Mouse (Mus musculus): Measurements from ENCODE around the gene Hepacam. TPM values are rescaled to one million over a fixed set of nuclear protein-coding genes. Genes with fewer than 3 reads are reported as not detected.

Hepacam gene
- total RNA-seq, 2 experiments from 2014 or later, result 0.21 to 0.33 TPM

DNA sequence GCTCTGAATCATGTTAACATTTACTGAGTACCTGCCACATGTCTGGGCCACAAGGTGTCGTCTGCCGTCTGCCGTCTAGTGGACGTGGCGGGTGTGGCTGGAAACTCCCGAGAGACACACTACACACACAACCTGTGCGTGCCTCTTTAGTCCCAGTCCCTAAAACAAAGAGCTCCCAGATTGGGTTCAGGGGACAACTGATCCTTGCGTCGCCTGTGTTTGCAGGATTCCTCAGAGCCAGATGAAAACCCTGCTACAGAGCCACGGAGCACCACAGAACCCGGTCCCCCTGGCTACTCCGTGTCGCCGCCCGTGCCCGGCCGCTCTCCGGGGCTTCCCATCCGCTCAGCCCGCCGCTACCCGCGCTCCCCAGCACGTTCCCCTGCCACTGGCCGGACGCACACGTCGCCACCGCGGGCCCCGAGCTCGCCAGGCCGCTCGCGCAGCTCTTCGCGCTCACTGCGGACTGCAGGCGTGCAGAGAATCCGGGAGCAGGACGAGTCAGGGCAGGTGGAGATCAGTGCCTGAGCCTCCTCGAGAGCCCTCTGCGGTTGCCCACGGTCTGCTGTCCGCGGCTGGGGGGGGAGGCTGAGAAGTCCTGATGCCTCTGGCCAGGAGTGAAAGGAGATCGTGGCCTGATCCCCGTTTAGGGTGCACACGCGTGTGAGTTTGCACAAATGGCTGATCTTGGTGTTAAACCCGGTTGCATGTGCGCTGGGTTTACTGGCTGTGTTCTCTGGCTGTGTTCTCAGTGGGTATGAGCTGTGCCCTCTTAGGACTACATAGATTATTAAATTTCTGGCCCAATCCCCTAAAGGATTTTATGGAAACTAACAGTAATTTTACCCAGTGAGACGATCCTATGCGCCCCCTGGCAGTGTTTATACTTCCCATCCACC, 17.4 kb downstream of the Hepacam start:
- DNase-seq, result peak; percentile 66

DNA sequence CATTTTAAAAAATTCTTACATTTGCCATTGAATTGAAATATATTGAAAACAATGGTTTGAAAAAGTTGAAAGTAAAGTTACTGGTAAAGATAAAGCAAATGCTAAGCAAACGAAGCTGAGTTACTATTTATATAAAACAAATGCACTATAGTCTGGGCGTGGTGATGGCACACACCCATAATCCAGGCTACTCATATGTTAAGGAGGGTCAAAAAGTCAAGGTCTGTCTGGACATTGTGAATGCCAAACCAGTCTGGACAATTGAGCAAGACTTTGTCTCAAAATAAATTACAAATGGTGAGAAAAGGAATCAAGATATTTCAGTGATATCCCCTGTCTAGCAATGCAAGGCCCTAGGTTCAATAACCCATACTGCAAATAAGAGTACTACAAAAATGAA, 23.7 kb downstream of the Hepacam start:
- no peak for DNase-seq

DNA sequence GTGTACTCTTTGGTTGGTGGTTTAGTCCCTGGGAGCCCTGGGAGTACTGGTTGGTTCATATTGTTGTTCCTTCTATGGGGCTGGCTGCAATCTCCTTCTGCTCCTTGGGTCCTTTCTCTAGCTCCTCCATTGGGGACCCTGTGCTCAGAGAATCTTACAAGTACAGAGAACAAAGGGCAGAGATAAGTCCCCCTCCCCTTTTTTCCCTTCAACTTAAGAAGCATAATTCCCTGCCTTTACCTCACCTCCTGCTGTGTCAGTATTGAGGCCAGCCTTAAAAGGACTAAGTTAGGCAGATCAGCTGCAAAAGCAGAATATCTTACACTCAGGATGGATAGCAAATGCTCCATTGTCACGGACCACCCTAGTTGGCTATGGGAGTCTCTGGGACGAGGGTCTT, 24.9 kb downstream of the Hepacam start:
- DNase-seq, result no peak

DNA sequence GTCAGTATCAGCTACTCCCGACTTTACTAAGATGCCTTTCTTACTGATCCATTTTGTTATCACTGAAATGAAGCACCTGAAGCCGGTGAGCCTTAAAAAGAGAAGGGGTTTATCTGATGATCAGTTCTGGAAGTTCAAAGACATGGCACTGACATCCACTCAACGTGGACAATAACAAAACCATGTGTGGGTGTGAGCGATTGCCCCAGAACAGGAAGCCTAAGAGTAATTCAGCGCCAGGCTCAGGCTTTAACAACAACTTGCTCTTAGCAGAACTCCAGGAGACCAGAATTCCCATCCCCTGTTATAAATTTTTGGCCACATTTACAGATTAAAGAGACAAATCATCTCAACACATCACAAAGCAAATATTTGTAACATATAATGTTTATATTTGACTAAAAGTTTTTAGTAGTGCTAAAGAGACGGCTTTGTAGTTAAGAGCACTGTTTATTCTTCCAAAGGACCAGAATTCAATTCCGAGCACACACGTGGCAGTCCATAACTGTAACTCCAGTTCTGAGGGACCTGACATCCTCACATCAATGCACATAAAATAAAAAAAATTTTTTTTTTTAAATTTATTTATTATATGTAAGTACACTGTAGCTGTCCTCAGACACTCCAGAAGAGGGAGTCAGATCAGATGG, 26.5 kb downstream of the Hepacam start:
- DNase-seq, result no peak

DNA sequence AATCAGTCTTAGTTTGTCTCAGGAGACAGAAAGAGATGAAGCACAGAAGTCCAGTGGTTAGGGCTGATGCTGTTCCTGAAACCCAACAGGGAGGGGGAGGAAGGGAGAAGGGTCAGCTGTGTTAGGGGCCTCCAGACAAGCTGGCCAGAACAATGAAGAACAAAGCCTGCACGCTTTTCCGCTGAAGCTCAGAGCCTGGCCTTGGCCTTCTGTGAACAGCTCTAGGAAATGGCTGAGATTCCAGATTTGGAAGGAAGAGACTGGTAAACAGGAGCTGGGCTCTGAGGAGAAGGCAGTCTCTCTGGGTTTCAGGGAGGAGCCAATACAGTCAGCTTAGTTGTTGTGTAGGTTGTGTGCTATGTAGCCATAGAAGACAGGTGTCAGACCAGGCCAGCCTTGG, 33.4 kb downstream of the Hepacam start:
- peak; percentile 43 for DNase-seq

DNA sequence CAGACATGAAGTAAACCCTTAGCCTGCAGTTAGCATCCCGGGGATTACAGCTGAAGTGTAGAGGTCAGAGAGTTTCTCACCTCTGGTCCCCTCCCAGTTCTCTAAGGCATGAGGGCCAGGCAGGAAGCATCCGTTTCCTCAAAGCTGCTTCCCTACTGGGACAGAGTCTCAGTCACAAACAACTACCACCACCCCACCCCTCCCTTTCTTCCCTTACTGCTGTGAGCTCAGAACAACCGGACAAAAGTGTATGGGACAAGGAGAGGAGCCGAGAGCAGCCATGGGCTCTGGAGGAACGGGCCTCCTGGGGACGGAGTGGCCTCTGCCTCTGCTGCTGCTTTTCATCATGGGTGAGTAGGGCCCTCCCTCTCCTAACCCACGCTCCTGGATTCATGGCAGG, 34.7 kb downstream of the Hepacam start, which contains the start of gene Robo4:
Gene Robo4, plus strand, starts transcription at position 96 of the 400 bp plus-strand sequence.
- peak; percentile 43 for DNase-seq

DNA sequence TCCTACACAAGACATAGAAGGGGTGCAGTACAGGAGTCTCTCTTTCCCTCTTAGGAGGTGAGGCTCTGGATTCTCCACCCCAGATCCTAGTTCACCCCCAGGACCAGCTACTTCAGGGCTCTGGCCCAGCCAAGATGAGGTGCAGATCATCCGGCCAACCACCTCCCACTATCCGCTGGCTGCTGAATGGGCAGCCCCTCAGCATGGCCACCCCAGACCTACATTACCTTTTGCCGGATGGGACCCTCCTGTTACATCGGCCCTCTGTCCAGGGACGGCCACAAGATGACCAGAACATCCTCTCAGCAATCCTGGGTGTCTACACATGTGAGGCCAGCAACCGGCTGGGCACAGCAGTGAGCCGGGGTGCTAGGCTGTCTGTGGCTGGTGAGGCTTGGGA, 35.4 kb downstream of the Hepacam start:
- DNase-seq, result no peak

DNA sequence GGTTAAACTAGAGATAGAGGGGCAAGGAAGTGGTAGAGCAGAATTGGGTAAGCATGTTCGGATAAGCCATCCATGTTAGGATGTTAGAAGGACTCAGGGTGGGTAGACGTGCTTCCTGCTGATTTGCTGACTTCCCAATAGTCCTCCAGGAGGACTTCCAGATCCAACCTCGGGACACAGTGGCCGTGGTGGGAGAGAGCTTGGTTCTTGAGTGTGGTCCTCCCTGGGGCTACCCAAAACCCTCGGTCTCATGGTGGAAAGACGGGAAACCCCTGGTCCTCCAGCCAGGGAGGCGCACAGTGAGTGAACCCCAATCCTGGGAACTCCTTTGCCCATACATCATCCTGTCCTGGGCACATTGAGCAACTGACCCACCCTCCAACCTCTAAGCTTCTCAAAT, 35.9 kb downstream of the Hepacam start:
- no peak for DNase-seq

DNA sequence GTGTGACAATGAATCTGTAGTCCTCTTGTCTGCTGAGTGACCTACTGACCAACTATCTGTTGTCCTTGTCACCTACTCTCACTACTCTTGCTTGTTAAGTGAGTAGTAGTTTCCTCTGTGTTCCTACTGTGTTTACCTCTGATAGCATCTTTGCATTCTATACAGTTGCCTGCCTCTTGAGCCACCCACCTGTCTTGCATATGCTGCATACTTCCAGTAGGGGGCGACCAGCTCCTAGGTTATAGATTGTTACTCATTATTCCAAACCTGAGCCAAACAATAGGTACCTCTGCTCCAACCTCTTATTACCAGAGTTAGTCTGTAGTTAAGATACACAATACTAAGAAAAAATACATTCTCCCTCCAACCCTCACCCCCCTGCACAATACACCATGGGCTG, 39.2 kb downstream of the Hepacam start:
- DNase-seq, result no peak

DNA sequence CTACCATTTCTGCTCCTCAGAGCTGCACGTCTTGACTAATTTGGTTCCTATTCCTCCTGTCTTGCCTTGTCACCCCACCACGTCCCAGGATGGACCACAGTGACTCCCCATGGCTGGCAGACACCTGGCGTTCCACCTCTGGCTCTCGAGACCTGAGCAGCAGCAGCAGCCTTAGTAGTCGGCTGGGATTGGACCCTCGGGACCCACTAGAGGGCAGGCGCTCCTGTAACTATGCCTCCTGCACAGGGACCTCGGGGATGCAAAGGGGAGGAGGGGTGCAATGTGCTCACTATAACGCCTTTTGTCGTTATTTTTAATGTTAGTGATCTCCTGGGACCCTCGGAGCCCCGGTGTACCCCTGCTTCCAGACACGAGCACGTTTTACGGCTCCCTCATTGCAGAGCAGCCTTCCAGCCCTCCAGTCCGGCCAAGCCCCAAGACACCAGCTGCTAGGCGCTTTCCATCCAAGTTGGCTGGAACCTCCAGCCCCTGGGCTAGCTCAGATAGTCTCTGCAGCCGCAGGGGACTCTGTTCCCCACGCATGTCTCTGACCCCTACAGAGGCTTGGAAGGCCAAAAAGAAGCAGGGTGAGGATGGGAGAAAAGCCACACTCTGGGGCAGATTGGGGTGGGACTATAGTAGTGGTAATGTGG, 40.8 kb downstream of the Hepacam start:
- no peak for DNase-seq

DNA sequence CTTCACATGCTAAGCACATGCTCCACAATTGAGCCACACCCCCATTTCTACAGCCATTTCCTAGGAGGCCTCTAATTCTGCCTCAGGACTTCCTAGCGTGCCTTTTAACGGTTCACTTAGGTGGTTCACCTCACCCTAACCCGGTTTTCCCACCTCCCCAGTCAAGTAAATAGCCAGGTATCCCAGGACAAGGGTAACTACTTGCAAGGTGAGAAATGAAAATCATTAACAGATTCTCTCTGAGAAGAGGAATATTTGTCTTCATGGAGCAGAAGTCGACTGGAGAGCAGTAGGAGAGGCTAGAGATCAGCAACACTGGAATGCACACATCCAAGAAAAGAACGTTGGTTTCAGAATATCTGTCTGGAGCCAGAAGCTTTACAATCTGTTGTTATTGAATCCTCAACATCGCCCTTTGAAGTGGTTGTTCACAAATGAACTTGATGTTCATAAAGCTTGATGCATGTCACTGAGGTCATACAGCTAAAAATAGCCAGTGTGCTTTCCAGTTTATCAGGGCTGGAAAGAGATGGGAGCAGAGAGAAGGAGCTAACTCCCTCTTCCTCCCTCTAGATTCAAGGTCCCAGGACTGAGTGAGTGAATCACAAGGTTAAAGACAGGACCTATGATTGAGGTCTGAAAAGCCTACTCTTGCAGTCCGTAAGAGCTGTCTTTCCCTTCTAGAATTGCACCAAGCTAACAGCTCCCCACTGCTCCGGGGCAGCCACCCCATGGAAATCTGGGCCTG, 42.7 kb downstream of the Hepacam start:
- DNase-seq, result no peak

DNA sequence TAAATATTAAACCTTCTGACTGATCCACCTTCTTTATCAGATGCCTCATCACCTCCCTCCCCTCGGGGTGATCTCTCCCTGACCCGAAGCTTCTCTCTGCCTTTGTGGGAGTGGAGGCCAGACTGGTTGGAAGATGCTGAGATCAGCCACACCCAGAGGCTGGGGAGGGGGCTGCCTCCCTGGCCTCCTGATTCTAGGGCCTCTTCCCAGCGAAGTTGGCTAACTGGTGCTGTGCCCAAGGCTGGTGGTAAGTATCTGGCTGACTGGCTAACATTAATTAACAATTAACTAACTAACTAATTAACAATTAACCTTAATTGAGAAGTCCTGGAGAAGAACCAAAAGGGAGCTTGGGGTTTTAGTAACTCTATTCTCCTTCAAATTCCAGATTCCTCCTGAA, 45.8 kb downstream of the Hepacam start:
- no peak for DNase-seq

DNA sequence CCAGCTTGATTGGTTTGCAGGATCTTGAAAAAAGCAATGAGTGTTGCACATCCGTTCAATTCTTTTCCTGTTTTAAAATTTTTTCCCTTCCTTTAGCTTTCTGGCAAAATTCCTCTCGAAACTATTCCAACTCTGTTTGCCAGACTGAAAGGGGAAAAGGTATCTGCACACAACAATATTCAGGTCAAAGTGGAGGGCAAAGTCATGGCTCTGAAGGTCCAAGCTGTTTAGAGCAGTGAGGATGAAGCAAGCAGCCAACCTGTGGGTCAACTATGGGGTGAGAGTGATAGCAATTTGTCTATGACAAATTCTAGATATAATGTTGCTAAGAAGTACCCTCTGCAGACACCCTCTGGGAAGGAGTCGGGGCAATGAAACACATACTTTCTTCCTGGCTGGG, 47.5 kb downstream of the Hepacam start:
- no peak for DNase-seq

DNA sequence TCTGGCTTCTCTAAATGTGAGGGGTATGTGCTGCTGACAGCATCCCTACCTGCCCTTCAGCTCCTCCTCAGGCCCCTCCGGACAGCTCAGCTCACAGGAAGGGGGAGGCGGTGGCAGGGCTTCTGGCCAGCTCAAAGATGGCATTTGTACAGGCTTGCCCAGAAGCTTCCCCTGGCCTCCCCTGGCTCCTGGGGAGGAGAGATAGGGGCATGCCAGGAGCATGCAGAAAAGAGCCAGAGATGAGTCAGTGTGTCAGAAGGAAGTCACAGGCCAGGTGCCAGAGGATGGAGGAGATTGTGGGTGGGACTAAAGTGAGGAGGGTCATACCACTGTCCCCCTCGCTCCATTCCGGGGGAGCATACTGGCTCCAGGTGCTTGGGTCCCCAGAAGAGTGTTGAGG, 51.6 kb downstream of the Hepacam start:
- no peak for DNase-seq

DNA sequence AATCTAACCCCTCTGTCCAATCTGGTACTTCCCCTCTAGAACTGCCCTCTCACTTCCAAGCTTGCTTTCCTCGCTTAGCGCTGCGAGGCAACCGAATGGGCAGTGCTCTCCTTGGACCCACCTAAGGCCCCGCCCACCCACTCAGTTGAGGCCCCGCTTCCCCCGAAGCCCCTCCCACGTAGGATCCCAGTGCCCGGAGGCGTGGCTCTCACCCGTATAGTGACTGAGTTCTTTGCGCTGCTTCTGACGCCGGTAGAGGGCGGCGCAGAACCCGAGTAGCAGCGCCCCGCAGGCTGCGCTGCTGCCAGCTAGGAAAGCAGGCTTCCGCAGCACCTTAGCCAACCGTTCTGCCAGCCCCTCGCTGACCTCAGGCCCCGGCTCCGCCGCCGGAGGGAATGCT, 53.5 kb downstream of the Hepacam start:
- DNase-seq, result peak; percentile 91

DNA sequence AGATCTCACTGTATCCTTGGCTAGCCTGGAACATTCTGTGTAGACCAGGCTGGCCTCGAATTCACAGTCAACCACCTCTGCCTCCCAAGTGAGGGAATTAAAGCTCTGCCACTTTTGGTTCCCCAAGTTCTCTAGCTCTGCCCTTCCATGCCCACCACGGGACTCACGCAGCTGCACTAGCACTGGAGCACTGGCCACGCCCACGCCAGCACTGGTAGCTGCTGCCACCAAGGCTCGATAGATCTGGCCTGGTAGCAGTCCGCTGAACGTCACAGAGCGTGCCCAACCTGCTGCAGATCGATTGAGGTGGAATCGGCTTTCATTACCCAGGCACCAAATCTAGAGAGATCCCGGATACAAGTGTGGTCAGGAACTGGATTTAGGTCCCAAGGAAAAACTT, 54.1 kb downstream of the Hepacam start:
- no peak for DNase-seq

DNA sequence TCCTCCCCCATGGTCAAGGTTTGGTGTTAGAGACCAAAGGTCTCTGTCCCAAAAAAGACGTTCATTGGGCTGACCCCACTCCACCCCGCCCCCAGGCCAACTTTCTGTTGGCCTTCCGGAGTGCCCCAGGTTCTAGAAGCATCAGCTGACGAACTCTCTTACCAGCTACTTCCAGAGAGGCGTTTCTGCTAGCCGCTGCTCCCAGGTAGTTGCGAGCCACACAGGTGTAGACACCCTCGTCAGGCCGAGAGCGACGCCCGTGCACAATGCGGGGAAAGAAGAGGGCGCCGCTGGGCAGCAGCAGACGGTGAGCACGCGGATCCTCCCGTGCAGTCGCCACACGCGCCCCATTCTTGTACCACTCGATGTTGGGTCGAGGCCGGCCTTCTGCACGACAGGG, 62.2 kb downstream of the Hepacam start:
- DNase-seq, result no peak

DNA sequence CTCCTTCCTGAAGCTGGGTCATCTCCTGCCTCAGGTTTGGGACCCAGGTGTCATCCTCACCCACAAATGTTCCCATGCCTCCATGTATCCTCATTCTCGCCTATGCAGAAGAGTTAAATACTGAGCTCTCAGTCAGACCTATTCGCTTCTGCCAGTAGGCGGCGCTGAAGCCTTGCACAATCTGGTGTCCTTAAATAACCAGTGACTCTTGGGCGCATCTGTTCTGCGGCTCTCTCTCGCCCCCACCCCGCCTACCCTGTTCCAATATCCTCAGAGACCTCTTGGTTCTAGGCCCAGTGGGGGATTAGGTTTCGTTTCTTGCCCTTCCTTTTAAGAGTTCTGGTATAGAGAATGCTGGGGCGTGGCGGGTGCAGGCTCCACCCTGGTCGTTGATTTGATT, 63.4 kb downstream of the Hepacam start:
- DNase-seq, result peak; percentile 90

DNA sequence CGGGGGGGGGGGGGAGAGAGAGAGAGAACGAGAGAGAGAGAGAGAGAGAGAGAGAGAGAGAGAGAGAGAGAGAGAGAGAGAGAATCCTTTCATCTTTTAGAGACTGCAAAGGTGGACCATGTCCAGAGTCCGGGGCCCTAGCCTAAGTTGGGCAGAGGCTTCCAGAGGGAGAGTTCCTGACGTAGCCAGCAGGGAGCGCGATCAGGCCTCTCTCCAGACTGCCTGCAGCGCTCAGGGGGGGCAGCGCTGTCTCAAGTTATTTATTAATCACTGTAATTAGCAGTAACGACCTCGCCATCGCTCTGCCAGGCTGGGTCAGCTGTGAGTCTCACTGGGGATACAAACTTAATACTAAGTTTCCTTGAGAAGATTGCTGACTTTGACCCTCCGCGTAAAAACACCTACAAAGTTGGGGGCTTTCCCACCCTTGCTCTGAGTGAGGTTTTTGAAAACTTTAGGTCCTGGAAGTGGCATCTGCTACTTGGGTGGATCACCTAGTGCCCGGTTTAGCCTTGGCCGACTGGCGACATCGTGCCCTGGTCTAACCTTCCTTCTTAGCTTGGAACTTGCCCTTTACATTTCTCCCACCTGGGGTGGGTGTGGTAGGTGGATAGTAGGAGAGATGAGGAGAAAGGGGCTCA, 65.0 kb downstream of the Hepacam start:
- DNase-seq, result peak; percentile 73

DNA sequence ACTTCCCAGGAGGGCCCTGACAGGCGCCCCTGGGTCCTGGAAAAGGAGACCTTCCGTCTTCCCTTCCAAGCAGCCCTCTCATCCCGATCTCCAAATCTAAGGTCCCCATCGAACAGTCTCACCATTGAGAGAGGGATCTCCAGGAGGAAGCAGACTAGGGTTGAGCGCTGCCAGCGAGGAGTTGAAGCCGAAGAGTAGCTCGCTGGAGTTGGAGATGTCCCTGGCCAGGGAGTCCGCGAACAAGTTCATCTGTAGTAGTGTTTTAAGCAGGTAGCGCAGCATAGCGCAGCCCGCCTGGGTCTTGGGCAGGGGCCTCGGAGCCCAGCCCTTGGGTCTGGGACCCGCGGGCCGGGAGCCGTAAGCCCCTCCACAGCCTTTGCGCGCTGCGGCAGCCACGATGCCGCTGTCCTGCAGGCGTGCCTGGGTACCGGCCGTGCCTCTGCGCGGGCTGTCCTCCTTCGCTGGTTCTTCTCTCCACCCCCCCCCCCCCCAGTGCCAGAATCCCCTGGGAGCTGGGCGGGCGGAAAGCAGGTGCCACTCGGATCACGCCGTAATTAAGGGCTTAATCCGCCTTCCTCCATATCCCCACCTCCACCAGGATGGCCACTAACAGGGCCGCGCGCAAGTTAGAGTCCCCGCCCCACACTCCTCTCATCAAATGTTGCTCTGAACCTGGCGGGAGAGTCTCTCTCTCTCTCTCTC, 65.7 kb downstream of the Hepacam start, which contains the start of gene Robo3:
Gene Robo3, minus strand, starts transcription at position 527 of the 702 bp plus-strand sequence.
- peak; percentile 14 for DNase-seq

Measured in adrenal gland, postnatal 10 days (tissue).